Mouse (Mus musculus): ENCODE measurements around the gene Lhb. TPM values are rescaled to one million over a fixed set of nuclear protein-coding genes. Genes with fewer than 3 reads are reported as not detected.

Gene Lhb
- polyA plus RNA-seq, 1 experiment from 2014 or later = not detected

DNA sequence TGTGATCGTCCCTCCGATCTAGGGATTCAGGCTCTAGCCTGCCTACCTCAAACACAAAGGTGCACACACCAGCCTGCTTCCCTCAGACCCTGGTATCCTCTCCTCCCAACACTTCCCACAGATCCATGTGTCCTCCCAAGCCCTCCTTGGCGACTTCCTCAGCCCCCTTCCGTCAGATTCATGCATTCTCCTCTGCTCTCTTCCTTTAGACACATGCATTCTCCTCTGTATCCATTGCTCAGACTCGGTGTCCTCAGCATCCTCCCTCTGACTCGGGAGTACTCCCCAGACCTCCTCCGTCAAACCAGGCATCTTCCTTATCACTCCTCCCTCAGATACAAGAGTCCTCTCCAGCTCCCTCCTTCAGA is 13.2 kb downstream of the Lhb start:
- Histone ChIP-seq H3K27ac (peak overlapping the region; percentile 68), H3K79me2 (ENCODE audit: inconsistent target) (peaks cover 44% of the 10 kb centered on the region), H3K4me3 (ENCODE audit: inconsistent target) (peak overlapping the region; percentile 99), H3K36me3 (ENCODE audit: inconsistent target) (peaks cover 7% of the 10 kb centered on the region; the same call in 1 of the 2 replicates)
- WGBS (ENCODE audit: missing documents) = 0% methylated on average over 7 of the region's 7 CpGs

DNA sequence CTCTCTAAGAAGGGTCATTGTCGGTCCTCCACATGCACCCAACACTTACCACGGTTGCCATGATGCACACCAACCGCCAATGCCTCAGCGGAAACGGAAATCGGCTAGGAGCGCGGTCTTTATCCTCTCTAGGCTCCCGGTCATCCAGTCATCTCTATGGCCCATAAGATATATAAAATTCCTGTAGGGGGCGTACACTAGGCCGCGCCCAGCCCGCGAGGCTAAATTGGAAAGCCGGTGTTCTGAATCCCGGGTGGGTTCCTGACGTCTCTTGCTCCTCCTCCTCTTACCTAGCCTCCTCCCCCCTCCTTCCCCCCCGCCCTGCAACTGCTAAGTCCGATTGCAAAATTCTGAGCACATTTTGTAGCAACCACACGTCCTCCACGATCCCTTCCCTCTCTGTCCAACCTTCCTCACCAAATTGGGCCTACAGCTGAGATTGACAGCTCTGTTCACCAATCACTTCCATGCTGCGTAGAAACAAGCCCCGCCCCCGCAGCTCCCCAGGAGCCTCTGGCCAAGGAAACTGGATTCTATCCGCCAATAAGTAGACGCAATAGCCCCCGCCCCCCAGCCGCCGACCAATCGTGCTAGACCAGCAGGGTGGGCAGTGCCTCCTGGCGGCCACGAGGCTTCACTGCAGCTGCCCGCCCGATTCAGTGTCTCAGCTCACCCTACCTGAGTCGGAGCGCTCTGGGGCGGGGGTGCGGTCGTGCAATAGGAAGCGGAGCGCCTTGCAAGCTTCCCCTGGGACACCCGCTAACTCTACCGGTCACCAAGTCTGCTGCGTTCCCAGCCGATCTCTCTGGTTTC is 13.8 kb downstream of the Lhb start, which contains the start of gene Gys1:
TSS of gene Gys1 (plus strand) at position 642 of the 813 bp plus-strand sequence.
- peak within 1 kb of the TSS; percentile 99 for H3K4me3 ChIP-seq (ENCODE audit: inconsistent target)
- under 1% methylated on average over 42 of the region's 45 CpGs for WGBS (ENCODE audit: missing documents)
- peak within 1 kb of the TSS; percentile 68 for H3K27ac ChIP-seq
- H3K79me2 ChIP-seq (ENCODE audit: inconsistent target) = peaks cover 44% of the 10 kb centered on the region
- H3K36me3 ChIP-seq (ENCODE audit: inconsistent target) = peaks cover 1% of the 10 kb centered on the region; the same call in 1 of the 2 replicates

DNA sequence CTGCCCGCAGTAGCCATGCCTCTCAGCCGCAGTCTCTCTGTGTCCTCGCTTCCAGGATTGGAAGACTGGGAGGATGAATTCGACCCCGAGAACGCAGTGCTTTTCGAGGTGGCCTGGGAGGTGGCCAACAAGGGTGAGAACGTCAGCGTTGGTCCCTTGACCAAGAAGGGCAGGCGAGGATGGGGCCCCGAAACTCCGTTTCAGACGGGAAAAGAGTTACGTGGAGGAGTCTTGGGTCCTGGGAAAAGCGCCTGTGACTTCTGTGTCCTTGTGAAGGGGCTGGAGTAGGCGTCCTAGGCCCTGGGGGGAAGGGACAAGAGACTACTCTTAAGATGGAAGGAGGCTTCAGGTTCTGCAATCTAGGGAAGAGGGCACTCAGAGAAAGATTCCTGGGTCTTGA is 14.4 kb downstream of the Lhb start:
- Histone ChIP-seq H3K79me2 (ENCODE audit: inconsistent target) (peaks cover 39% of the 10 kb centered on the region), H3K36me3 (ENCODE audit: inconsistent target) (no peaks in the 10 kb centered on the region), H3K4me3 (ENCODE audit: inconsistent target) (peak overlapping the region; percentile 86), H3K27ac (peak overlapping the region; percentile 57)
- whole genome bisulfite sequencing (ENCODE audit: missing documents) = 2% methylated on average over 16 of the region's 16 CpGs

DNA sequence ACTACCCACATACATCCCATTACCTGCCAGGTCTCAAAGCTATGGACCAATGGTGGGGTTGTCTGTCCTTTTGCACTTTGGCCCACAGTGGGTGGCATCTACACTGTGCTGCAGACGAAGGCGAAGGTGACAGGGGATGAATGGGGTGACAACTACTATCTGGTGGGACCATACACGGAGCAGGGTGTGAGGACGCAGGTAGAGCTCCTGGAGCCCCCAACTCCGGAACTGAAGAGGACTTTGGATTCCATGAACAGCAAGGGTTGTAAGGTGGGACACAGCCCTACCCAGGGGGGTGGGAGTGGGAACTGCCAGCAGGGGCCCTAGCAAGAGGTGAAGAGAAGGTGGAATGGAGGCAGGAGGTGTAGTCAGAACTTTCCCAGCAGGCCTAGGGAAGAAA is 15.8 kb downstream of the Lhb start:
- Histone ChIP-seq H3K4me3 (ENCODE audit: inconsistent target) (no peak overlapping the region), H3K36me3 (ENCODE audit: inconsistent target) (no peaks in the 10 kb centered on the region), H3K27ac (no peak overlapping the region), H3K79me2 (ENCODE audit: inconsistent target) (peaks cover 25% of the 10 kb centered on the region)
- 98% methylated on average over 5 of the region's 5 CpGs for WGBS (ENCODE audit: missing documents)

DNA sequence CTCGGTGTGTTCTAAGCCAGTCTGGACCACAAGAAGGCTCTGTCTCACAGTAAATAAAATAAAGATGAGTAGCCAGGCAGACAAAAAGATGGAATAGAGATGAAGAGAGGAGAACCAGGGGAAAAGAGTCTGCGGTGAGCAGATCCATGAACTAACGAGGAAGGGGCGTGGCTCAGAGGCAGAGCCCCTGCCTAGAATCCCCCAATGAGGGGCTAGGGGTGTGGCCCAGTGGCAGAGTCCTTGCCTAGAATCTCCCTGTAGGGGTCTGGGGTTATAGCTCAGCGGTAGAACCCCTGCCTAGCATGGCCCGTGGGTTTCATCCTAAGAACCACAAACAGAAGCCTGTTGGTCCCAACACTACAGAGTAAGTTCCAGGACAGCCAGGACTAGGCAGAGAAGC is 16.4 kb downstream of the Lhb start:
- Histone ChIP-seq H3K79me2 (ENCODE audit: inconsistent target) (peaks cover 19% of the 10 kb centered on the region), H3K36me3 (ENCODE audit: inconsistent target) (no peaks in the 10 kb centered on the region), H3K27ac (no peak overlapping the region), H3K4me3 (ENCODE audit: inconsistent target) (no peak overlapping the region)
- 87% methylated on average over 6 of the region's 6 CpGs for WGBS (ENCODE audit: missing documents)

DNA sequence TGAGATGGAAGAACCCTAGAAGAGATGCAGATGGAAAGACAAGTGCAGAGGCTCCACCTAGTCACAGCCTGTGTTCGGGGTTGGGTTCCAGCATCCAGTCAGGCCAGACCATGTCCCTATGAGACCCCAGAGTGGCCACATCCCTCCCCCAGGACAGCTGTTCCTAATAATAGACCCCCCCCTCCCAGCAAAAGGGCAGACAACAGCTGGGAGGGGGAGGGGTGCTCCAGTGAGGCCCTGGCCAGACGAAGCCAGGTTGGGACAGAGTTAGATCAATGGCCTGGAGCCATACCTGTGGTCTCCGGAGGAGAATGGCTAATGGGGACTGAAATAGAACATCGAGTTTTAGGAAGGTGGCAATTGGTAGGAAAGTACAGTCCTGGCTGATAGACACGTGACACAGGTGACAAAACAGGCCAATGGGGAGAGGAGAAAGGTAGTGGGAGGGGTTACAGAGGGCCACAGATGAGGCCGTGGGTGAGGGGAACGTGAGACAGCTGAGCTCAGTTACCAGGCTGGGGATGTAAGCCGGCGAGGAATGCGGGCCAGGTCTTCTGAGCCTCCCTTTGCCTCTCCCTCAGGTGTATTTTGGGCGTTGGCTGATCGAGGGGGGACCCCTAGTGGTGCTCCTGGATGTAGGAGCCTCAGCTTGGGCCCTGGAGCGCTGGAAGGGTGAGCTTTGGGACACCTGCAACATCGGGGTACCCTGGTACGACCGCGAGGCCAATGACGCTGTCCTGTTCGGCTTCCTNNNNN is 17.1 kb downstream of the Lhb start, which contains the start of gene Ruvbl2:
TSS of gene Ruvbl2 (minus strand) at position 576 of the 756 bp plus-strand sequence.
- H3K4me3 ChIP-seq (ENCODE audit: inconsistent target) = no peak within 1 kb of the TSS
- no peak within 1 kb of the TSS for H3K27ac ChIP-seq
- H3K36me3 ChIP-seq (ENCODE audit: inconsistent target) = no peaks in the 10 kb centered on the region
- peaks cover 12% of the 10 kb centered on the region for H3K79me2 ChIP-seq (ENCODE audit: inconsistent target)
- WGBS (ENCODE audit: missing documents) = 81% methylated on average over 19 of the region's 19 CpGs

DNA sequence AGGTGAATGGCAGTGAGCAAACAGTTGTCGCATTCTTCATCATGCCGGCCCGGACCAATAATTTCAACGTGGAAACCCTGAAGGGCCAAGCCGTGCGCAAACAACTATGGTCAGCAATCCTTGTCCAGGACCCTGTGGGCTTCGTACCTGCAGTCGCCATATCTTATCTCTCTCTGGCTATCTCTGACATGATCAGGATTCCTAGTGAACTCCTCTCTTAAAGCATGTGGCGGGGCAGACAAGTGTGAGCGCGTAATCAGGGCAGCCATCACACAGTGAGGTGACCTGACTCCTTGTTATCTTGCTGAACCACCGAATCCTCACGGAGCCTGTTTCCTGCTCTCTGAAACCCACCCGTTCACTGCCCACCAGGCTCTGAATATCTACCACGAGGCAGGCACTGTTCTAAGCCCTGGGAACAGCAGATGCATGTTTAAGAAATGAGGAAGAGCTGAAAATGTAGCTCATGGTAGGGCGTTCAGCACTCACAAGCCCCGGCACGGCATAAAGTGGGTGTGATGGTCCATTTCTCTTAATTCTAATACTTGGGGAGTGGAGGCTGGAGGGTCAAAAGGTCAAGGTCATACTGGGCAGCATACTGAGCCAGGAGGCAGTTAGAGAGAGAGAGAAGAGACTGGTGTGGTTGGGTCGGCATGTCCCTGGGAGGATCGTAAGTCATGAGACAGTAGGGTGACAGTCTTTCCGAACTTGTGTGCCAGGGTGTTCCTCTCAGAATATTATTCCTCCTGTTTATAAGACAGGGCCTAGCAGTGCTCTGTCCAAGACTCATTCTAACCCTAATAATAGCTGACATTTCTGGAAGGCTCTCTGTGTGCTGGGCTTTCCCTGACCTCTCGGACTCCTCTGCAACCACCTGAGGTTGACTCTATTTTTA is 23.2 kb downstream of the Lhb start:
- Histone ChIP-seq H3K36me3 (ENCODE audit: inconsistent target) (no peaks in the 10 kb centered on the region), H3K27ac (no peak overlapping the region), H3K4me3 (ENCODE audit: inconsistent target) (no peak overlapping the region), H3K79me2 (ENCODE audit: inconsistent target) (no peaks in the 10 kb centered on the region)
- whole genome bisulfite sequencing (ENCODE audit: missing documents) = 88% methylated on average over 22 of the region's 22 CpGs

DNA sequence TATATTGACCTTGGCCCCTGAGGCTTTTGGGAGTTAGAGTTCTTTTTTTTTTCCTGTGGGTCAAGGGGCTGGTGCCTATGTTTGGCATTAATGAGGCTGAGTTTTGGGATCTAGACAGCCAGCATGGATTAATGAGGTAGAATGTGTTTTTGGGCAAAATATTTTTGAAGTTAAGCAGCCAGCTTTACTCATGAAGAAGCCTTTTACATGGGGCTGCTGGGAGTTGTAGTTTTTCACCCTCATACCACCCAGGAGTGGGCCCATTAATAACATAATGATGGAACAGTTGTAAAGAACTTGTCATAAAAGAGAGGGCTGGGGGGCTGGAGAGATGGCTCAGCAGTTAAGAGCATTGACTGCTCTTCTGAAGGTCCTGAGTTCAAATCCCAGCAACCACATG is 26.0 kb downstream of the Lhb start:
- H3K36me3 ChIP-seq (ENCODE audit: inconsistent target) = no peaks in the 10 kb centered on the region
- no peaks in the 10 kb centered on the region for H3K79me2 ChIP-seq (ENCODE audit: inconsistent target)
- no peak overlapping the region for H3K27ac ChIP-seq
- H3K4me3 ChIP-seq (ENCODE audit: inconsistent target) = no peak overlapping the region

DNA sequence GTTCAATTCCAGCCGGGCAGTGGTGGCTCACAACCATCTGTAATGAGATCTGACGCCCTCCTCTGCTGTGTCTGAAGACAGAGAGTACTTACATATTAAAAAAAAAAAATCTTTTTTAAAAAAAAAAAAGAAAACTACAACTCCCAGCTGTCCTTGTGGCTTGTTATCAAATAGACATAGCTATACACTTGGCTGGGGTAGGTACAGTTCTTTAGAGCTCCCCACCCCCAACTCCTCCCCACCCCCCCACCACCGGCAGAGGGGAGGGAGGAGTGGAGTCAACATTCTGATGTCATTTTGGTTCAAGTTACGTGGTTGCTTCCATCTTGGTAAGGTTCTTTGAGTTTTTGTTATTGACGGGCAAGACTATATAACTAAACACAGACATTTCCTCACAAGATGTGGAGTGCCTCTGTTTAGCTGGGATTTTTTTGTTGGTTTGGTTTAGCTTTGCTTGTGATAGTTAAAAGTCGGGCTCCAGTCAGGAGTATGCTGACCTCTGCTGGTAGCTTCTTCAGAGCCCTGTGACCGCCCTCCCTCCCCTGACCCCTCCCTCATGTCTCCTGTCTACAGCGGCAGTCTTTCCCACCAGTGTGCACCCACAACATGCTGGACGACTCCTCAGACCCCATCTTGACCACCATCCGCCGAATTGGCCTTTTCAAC is 26.8 kb downstream of the Lhb start:
- Histone ChIP-seq H3K4me3 (ENCODE audit: inconsistent target) (no peak overlapping the region), H3K36me3 (ENCODE audit: inconsistent target) (no peaks in the 10 kb centered on the region), H3K27ac (no peak overlapping the region), H3K79me2 (ENCODE audit: inconsistent target) (no peaks in the 10 kb centered on the region)
- 68% methylated on average over 11 of the region's 11 CpGs for WGBS (ENCODE audit: missing documents)

DNA sequence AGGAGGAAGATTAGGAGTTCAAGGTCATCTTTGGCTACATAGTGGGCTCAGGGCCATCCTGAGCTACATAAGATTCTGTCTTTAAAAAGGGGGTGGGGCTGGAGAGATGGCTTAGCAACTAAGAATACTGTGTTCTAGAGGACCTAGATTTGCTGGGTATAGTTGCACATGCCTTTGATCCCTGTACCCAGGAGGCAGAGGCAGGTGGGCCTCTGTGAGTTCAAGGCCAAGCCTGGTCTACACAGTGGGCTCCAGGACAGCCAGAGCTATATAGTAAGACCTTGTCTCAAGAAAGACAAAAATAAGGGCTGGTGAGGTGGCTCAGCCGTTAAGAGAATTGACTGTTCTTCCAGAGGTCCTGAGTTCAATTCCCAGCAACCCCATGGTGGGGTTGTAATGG is 29.4 kb downstream of the Lhb start:
- WGBS (ENCODE audit: missing documents) = no CpG with 5 or more reads among the region's 1 CpGs
- Histone ChIP-seq H3K36me3 (ENCODE audit: inconsistent target) (no peaks in the 10 kb centered on the region), H3K79me2 (ENCODE audit: inconsistent target) (no peaks in the 10 kb centered on the region)

DNA sequence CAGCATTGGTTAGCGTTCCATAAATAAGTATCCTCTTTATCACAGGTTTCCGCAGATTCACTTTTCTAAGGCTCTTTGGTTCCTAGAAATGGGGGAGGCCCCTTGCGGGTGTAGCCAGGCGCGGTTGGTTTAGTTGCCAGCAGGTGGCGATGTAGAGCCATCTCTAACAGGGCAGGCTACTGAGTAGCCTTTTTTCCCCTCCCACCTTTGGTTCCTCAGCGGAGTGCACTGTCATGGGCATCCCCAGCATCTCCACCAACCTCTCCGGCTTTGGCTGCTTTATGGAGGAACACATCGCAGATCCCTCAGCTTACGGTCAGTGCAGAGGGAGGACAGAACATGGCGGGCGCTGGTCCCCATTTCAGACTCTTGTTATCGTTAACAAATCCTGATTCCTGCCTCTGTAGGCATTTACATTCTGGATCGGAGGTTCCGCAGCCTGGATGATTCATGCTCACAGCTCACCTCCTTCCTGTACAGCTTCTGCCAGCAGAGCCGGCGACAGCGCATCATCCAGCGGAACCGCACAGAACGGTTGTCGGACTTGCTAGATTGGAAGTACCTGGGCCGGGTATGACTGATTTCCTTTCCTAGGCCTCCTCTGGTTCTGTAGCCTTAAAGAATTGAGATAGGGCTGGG is 30.8 kb downstream of the Lhb start:
- no peak overlapping the region for H3K27ac ChIP-seq
- WGBS (ENCODE audit: missing documents) = 60% methylated on average over 21 of the region's 23 CpGs
- H3K4me3 ChIP-seq (ENCODE audit: inconsistent target) = no peak overlapping the region
- H3K79me2 ChIP-seq (ENCODE audit: inconsistent target) = no peaks in the 10 kb centered on the region
- H3K36me3 ChIP-seq (ENCODE audit: inconsistent target) = no peaks in the 10 kb centered on the region

More for the DNA sequence above, 29.4 kb downstream of the Lhb start:
- no peak overlapping the region for H3K4me3 ChIP-seq (ENCODE audit: inconsistent target)
- H3K27ac ChIP-seq = no peak overlapping the region

DNA sequence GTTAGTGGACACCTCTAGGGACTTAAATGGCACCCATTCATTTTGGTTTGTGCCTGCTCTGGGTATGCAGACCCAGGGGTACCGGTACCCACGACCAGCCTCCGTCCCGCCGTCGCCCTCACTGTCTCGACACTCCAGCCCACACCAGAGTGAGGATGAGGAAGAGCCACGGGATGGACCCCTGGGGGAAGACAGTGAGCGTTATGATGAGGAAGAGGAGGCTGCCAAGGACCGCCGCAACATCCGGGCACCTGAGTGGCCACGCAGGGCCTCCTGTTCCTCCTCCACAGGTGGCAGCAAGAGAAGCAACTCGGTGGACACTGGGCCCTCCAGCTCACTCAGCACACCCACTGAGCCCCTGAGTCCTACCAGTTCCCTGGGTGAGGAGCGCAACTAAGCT is 34.4 kb downstream of the Lhb start:
- Histone ChIP-seq H3K36me3 (ENCODE audit: inconsistent target) (no peaks in the 10 kb centered on the region), H3K27ac (no peak overlapping the region), H3K79me2 (ENCODE audit: inconsistent target) (peaks cover 23% of the 10 kb centered on the region), H3K4me3 (ENCODE audit: inconsistent target) (no peak overlapping the region)
- WGBS (ENCODE audit: missing documents) = 93% methylated on average over 15 of the region's 15 CpGs

DNA sequence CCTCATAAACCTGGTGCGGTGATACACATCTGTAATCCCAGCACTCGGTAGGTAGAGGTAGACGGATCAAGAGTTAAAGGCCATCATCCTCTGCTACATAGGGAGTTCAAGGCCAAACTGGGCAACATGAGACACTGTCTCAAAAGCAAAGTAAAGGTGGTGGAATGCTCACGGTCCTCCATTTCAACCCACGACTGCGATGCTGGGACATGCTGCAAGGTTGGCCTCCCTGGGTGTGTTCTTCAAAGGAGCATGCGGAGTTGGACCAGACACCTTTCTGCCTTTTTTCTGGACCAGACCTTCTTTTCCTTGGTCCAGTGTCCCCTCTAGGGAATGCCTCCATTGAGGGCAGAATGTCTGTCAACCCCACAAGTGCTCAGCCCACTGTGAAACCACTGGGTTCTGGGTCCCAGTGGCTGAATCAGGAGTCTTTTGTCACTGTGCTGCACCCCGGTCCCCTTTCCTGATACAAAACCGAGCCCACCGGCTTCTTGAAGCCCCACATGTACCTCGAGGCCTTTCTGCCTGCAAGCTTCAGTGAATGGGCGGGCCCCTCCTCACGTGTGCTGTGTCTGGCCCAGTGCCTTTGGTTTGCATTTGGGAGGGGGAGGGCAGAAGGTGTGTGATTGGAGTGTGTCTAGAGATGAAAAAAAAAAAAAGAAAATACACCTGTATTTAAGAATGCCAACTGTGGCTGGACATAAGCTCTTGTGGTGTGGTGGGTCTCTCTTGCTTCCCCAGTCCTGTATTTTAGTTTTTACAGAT is 35.5 kb downstream of the Lhb start:
- peak overlapping the region; percentile 96 for H3K27ac ChIP-seq
- H3K4me3 ChIP-seq (ENCODE audit: inconsistent target) = peak overlapping the region; percentile 99; the same call in 1 of the 2 replicates
- no peaks in the 10 kb centered on the region for H3K36me3 ChIP-seq (ENCODE audit: inconsistent target)
- 83% methylated on average over 13 of the region's 13 CpGs for WGBS (ENCODE audit: missing documents)
- peaks cover 32% of the 10 kb centered on the region for H3K79me2 ChIP-seq (ENCODE audit: inconsistent target)
